Comparison of ENCODE assay signal across 14 mouse cellular contexts in the genomic region with DNA sequence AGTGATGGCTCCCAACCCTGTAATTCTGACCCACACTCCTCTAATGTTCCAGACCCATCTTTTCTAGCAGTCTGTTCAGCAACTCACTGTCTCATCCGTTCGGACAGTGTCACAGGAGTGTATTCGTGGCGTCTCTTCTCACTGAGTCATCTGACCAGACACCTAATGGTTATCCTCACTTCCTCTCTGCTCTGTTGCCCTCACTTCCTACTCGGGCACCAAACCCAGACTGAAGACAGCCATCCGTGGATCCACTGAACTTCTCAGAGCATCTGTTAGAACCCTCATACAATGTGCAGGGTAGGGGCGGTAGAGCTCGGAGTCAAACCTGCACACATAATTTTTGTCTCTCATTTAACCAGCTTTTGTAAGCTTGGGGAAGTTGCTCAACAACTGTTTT.
"Had no signal": no experiment of that assay in that cellular context is flagged by ENCODE, and none has a peak within 500 bp of the region (broad histone marks: within the 10 kb centered on the region; RNA-seq: fewer than 3 reads in every experiment).

No protein-coding gene starts in this region.

- H3K4me1 ChIP-seq: intestine, embryonic 15.5 days; limb, embryonic 10.5 days; midbrain, embryonic 12.5 days; neural tube, embryonic 15.5 days had no signal

- H3K4me2 ChIP-seq: intestine, embryonic 15.5 days; liver, embryonic 12.5 days; lung, embryonic 14.5 days; midbrain, embryonic 12.5 days; neural tube, embryonic 15.5 days had no signal

- H3K9ac ChIP-seq: intestine, embryonic 15.5 days; liver, embryonic 12.5 days; lung, embryonic 14.5 days; midbrain, embryonic 12.5 days; neural tube, embryonic 15.5 days had no signal

- H3K27me3 ChIP-seq: intestine, embryonic 15.5 days; liver, embryonic 12.5 days; midbrain, embryonic 12.5 days; neural tube, embryonic 15.5 days had no signal

- DNase-seq: kidney, adult 18-20 months; kidney, postnatal 10 days; kidney, postnatal 4 days; lung, embryonic 14.5 days; thymus, adult 18-20 months; thymus, postnatal 14 days had no signal

- H3K9me3 ChIP-seq: intestine, embryonic 15.5 days; limb, embryonic 10.5 days; liver, embryonic 12.5 days; midbrain, embryonic 12.5 days; neural tube, embryonic 15.5 days had no signal

- H3K27ac ChIP-seq: intestine, embryonic 15.5 days; layer of hippocampus, adult 2 months; left cerebral cortex, adult 2 months; limb, embryonic 10.5 days; liver, embryonic 12.5 days; midbrain, embryonic 12.5 days; neural tube, embryonic 15.5 days had no signal

- H3K36me3 ChIP-seq: intestine, embryonic 15.5 days; limb, embryonic 10.5 days; liver, embryonic 12.5 days; midbrain, embryonic 12.5 days; neural tube, embryonic 15.5 days had no signal

- H3K4me3 ChIP-seq: intestine, embryonic 15.5 days; layer of hippocampus, adult 2 months; left cerebral cortex, adult 2 months; limb, embryonic 10.5 days; liver, embryonic 12.5 days; midbrain, embryonic 12.5 days; myocyte; neural tube, embryonic 15.5 days had no signal

- ATAC-seq: intestine, embryonic 15.5 days; liver, embryonic 12.5 days had no signal
